Mouse (Mus musculus) adrenal gland, postnatal 36 days (tissue): Measurements from ENCODE around the gene 4921536K21Rik. TPM values are rescaled to one million over a fixed set of nuclear protein-coding genes. Genes with fewer than 3 reads are reported as not detected.
"Not testable (repeated sequence)": the region's sequence is repeated elsewhere in the genome, so short reads cannot be mapped to it uniquely, and the experiment has no call there.

ENCODE experiments used
- DNase-seq, 2 experiments: peaks; one replicate each; pipeline ENCODE4 v3.0.0; 2021; ENCODE audit warnings: mixed read lengths in 1 of 2
- total RNA-seq, 2 experiments: library from RNA; stranded (reverse); gene quantifications; 2 replicates each; pipeline ENCODE4 v1.2.3; 2021

The 4921536K21Rik gene
- total RNA-seq, 2 experiments from 2014 or later, result 0.60 to 0.63 TPM

DNA sequence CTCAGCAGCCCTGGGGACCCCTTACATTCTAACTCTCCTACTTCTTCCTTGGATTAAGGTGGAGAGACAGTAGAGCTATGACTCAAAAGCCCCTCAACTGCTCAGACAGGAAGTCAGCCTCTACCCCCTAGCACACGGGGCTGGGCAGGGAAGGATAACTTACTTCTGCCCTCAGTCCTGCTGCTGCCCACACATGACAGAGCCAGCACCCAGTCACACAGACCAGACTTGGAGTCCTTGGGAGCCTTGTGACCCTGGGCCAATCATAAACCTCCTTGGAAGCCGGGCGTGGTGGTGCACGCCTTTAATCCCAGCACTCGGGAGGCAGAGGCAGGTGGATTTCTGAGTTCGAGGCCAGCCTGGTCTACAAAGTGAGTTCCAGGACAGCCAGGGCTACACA lies 16.5 kb upstream of the 4921536K21Rik start:
- not testable (repeated sequence) for DNase-seq

DNA sequence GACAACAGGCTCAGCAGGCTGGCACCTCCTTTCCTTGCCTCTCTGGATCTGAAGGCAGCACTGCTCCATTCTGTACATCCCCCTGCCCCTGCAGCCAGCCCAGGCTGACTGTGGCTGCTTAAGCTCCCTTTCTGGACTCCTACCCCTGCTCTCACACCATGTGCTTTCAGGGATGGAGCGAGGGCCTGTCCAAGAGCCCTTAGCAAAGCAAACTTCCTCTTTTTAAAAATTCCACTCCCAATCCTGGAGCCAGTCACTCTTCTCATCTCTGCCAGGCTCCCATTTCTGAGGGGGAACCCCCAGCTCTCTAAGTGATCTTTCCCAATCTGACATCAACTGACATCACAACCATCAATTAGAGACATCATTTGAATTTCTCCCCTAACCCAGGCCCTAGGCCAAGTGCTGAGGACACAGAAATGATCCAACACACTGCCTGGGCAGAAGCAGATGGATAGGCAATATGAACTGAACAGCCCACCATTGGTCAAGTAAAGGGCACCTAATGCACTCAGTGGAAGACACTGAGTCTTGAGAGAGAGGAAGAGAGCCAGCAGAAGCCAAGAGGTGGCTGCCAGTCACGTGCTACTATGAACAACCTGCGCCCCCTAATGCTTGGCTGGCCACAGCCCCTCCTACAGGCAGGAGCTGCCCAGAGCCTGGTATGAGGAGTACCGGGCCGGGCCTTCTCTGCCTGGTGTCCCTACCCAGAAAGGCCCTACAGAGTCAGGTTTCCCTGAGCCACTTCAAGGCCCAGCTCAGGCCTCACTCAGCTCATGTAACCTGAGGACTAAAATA lies 15.8 kb upstream of the 4921536K21Rik start:
- DNase-seq, result no peak

DNA sequence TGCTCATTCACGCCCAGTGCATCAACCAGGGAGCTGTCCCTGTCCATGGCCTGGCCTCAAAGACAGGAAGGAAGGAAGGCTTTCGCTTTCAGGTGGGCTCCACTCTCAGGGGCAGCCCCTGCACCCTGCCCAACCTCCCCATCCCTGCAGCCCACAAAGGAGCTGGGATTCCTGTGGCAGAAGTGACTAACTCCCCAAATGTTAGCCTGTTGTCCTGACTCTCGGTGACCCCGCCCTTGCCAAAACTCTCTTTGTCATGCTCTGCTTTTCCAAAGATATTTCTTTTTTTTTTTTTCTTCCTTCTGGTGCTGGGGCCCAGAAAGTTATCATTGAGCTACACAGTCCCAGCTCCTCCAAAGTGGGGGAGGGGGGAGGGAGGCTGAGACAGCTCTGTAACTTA lies 14.3 kb upstream of the 4921536K21Rik start:
- DNase-seq, result no peak

DNA sequence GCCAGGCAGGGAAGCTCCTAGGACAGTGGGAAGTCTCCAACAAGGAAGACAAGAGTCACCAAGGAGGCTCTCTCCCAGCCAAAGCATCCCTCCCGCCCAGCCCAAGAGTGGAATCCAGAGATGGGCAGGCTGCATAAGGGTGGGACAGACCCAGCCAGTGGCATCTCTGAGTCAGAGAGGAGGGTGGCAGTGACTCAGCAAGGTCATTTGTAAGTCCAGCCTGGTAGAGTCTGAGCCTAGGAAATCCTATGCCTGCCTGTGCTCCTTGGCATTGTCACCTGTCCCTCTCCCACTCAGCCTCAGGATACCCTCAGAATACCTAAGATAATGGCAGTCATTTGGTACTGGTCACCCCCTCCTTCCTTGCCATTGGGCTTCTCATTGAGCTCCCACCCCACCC lies 10.5 kb upstream of the 4921536K21Rik start:
- peak; percentile 68 to 69 for DNase-seq

DNA sequence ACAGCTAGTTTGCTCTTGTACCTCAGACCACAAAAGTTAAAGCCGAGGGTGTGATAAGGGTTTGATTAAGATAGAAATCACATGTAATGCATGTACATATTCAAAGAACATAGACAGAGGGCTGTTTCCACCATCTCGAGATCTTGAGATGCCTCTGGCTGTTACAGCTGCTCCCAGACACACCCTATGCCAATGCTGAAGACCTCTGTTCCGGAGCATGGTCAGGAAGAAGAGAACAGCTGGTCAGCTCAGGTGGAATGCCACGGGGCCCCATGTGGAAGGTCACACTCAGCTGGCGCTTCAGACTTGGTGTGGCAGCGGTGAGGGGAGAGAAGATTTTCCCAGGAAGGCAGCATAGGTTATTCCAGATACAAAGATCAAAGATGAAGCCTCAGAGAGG lies 9.8 kb upstream of the 4921536K21Rik start:
- DNase-seq, result no peak

DNA sequence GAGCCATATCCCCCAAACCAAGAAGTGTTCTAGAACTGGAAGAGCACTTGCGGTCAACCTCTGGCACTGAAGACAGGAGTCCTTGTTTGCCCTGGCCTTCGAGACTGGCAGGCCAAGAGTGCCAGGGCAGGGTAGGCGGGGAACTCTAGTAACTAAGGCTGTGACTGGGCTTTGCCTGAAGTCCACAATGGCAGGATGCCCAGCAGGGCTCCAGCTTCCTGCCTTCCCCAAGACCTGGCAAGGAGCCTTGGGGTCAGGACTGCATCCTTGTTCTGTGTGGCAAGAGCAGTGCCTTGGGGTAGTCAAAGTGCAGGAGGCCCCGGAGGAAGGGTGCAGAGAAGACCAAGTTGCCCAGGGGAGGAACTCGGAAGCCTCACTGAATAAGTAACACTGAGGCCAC lies 8.1 kb upstream of the 4921536K21Rik start:
- peak; percentile 81 to 87 for DNase-seq

DNA sequence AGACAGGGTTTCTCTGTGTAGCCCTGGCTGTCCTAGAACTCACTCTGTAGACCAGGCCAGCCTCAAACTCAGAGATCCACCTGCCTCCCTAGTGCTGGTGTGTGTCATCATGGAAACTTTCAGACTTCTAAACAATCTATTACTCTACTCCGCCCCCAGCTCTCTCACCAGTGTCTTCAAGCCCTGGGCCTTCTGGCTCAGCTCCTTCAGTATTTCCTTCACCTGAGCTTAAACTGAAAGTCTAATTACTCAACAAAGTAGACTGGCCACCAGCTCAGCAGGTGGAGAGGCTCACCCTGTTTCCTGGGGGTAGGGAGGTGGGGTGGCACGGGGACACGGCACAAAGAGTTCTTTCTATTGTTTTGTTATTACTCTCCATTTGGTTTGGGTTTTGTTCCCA lies 7.6 kb upstream of the 4921536K21Rik start:
- DNase-seq, result no peak

DNA sequence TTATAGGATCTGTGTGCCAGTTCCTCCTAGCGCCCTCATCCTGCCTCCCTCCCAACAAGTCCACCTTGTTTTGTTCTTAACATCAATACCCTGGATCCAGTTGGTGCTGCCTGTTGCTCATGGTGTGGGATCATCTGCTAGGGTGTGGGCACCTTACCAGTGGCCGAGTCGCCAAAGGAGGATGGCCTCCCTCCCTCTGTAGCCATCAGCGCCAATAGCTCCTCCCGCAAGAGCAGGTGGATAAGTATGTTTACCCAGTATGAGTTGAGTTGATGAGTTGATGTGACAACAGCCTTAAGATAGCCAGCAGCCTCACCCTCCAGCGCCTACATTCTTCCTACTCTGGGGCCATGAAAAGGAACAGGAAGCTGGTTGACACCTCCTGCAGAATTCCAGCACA lies 5.4 kb upstream of the 4921536K21Rik start:
- DNase-seq, result no peak

DNA sequence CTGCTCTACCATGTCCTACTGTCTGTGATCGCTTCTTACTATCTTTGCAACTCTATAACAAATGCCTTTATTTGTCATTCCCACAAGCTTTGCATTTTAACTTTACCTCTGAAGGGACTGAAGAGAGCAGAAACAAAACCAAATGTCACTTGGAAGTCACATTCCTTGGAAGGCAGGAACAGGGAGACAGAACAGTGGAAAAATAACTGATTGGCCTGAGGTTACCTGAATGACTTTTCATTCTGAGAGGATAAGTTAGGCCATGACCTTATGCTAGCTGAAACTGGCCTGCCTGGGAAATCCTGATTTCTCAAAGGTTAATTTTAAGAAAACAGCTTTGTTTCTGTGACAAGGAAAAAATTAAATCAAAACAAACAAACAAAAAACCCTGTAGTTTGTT lies 1.0 kb upstream of the 4921536K21Rik start:
- DNase-seq, result no peak

DNA sequence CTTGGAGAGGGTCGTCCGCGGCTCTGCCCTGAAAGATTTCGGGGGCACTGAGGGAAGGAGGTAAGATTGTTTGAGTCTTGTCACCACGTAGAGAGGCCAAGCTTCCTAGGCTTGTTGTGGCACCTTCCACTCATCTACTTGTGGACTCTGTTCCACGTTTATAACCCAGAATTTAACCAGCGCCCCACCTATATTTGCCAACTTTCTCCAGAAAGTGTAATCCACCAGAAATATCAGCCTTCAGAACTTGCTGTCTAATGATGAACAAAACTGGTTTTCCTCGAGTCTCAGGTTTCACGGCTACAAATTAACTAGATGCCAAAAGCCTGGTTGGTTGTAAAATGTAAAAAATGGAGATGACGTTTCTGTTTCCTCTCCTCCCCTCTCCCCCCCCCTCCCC lies 560 bp upstream of the 4921536K21Rik start:
- no peak for DNase-seq

DNA sequence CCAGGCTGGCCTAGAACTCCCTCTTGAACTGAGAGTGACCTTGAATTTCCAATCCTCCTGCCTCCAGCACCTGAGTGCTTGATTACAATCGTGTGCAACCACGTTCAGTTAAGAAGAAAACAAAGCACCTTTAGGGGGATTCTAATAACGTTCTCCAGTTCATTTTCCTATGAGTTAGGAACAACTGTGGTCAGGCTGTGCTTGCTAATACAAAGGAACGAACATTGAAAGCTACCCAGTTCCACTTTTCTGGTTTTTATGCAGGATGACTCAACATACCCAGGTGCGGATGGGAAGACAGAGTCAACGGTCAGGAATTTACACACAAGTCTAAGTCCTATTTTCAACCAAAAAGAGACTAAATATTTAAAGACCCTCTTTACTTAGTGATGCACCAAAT lies 928 bp downstream of the 4921536K21Rik start:
- no peak for DNase-seq

DNA sequence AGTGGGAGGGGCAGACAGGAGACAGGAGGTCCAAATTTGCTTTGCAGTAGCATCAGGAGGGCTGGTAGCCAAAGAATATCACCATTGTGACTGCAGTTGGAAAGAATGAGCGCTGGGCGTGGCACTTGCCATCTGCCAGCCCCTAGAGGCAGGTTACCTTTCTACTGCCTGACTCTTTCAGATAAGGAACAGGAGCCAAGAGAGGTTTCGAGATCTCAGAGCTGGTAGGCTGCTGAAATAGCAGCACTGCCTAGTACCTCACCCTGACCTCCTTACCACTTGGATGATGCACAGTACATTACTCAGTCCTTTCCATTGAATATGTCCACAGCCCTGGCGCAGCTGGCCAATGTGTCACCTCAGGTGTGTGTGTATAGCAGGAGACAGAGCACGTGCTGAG lies 7.6 kb downstream of the 4921536K21Rik start:
- peak; percentile 28 to 32 for DNase-seq

DNA sequence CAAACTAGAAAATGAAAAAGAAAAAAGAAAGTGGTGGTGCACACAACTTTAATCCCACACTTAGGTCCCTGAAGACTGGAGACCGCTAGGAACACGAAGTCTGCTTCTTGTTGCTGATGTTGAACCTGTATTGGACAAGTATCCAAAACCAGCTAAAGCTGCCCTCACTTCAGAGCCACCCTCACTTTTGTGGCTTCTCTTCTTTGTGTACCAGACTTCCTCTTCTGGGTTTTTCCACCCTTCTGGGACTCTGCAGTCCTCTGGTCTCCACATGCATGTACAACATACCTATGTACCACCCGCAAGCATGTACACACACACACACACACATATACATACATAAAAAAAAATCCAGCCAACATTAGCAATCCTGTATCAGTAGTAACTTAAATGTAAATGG lies 11.2 kb downstream of the 4921536K21Rik start:
- DNase-seq, result no peak

DNA sequence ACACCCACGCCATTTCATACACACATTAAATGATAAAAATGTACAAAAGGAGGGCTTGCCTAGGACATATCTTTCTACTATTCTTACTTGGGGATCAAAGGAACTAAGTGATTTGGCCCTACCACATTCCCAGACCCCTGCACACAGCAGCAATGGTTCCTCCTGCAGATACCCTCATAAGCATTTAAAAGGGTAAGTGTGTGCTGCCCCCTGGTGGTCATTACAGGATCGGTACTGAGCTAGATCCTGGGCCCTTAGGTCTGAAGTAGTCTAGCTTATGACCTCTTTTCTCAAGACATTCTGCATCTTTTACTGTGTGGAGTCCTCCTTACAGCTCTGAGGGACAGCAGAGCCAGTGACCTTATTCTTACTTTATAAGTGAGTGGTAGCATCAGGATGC lies 15.1 kb downstream of the 4921536K21Rik start:
- peak; percentile 79 to 84 for DNase-seq

DNA sequence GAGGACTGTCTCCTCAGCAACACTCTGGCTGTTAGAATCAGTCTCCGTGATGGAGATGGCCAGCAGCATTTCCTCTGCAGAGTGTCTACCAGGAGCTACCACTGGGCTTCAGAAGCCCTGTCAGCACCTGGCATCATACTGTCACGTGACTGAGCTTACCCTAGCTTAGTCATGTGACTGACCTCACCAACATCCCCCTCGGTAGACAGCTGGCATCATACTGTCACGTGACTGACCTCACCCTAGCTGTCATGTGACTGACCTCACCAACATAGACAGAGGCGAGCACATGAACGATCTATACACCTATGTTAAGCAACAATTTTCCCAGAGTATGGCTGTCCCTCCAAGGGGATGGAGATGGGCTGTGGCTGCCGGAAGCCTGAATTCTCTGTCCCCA lies 16.2 kb downstream of the 4921536K21Rik start:
- DNase-seq, result no peak

DNA sequence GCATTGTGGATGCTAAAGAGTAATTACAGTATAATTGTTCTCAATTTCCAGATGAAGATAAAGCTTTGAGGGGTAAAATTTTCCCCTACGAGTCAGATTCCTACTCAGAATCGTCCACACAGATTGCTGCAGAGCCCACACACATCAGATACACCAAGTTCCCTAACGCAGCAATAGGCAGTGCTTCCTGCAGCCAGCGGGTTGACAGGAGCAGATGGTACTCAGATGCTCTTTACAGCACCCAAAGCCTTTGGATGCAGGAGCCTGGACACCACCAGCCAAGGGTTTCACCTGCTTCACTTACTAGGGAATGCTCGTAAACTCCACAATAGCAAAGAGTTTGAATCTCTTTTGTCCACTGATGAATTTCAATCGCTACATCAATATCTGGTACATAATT lies 18.5 kb downstream of the 4921536K21Rik start:
- DNase-seq, result no peak

DNA sequence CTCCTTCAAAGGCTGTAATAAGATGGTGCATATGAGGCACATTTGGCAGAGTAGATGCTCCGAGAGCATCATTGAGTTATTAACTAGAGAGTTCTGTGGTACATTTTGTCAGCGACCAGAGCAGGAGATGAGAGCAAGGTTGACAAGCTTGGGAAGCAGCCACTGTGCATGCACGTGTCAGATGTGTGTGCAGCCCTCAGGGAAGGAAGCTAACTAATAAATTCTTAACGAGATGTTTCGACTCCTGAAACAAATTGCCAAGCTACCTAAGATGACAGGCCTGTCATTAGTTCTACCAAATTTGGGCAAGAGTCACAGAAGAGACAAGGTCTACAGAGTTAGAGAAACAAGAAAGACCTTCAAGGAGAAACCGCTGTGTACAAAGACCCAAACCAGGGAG lies 30.6 kb downstream of the 4921536K21Rik start:
- DNase-seq, result no peak

DNA sequence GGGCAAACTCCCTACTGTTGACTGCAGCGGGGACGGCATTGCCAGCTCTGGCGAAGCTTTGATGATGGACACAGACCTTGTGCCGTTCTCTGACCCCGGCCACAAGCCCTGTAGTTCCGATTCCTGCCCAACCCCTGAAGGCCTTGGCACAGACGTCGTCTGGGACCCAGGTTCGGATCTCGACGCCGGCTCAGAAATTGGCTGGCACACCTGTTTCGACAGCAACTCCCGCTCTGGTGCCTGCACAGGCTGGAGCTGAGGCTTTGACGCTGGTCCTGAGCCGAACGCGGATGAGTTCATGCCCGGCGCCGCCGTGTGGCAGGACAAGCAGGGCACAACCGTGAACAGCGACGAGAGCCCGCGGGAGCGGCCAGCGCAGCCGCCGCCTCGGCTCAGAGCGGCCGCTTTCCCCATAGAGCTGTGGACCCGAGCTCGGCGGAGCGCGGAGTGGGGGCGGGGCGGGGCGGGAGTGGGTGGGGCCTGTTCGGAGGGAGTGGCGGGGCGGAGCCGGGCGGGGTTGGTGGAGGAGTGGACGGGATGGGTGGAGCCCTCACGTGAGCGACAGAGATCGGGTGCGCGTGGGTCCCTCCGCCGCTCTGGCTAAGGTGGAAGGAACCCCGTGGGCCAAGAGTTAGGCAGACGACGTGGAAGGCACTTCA lies 31.3 kb downstream of the 4921536K21Rik start, which contains the start of gene Osbp2:
Gene Osbp2, minus strand, starts transcription at position 450 of the 659 bp plus-strand sequence.
- peak; percentile 81 to 87 for DNase-seq

DNA sequence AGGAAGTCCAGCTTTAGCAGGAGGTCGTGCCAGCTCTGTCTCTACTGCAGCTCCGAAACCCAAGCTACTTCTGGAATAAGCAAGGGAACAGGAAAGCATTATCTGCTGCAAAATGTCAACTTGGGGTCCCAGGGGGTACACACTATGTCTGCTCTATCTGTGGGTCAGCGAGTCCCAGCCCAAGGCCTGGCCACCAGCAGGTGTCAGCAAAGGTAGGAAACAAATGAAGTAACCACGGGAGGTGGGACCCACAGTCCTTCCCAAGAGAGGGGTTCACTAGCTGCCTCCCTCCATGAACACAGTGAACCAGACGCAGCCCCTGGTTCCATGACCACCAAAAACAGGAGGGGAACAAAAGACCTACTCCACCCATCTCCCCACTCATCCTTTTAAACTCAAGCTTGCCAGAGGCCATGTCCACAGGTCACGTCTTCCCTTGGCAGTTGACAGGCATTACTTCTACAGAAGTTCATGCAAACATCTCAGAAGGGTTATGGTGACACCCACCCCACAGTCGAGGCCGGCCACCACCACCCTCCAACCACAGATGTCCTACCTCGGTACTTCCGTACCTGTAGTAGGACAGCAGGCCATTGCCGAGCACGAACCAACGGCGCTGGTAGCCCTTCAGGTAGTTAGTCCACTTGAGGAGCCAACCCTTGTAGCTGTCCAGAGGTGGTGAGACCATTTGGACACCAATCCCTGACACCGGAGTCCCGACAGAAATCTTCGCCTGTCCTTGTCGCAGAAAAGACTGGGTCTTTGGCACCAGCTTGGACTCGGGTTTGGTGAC lies 32.0 kb downstream of the 4921536K21Rik start:
- no peak for DNase-seq

DNA sequence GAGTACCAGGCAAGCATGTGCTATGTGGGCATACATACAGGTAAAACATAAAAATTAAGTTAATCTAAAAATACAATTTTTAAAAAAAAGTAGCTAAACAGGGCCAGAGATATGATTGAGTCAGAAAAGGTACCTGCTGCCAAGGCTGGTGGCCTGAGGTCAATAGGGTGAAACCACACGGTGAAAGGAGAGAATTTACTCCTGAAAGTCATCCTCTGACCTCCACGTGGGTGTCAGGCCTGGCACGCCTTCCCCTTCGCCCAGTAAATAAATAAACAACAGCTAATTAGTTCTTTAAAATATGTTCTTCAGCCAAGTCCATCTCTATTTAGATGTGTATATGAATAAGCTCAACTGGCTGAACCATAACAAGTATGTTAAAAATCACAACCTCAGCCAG lies 34.5 kb downstream of the 4921536K21Rik start:
- DNase-seq, result no peak

DNA sequence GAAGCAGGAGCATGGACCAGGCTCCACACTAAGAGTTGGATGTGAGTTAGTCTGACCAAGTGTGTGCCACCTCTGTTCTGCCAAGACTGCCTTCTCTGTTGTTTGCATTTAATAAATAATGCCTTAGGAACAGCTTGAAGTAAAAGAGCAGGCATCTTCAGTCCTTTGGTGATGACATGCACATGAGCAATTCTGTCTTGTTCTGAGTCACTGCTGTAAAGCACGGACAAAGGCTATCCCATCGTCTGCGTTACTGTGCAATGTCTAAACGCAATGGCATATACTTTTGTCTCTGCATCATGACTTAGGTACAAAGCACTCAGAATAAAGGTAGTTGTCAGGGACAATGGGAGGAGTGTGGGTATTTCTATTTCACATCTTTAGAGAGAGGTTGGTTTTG lies 35.1 kb downstream of the 4921536K21Rik start:
- no peak for DNase-seq

DNA sequence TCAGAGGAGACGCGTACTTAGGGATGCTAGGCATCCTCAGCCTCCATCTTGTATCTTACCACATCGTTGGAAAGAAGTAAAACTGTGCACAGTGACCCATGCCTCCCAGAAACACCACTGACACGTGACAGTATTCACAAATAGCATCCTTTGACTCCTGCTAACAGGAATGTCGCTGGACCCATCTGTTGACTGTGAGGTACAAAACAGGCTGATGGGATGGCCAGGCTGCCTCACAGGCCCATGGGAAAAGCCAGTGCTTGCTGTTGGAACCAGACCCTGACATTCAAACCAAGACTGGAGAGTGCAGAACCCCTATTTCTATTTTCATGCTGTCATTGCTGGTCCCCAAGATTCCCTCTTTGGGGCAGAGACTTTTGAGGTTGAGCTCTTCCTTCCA lies 37.0 kb downstream of the 4921536K21Rik start:
- DNase-seq, result no peak

DNA sequence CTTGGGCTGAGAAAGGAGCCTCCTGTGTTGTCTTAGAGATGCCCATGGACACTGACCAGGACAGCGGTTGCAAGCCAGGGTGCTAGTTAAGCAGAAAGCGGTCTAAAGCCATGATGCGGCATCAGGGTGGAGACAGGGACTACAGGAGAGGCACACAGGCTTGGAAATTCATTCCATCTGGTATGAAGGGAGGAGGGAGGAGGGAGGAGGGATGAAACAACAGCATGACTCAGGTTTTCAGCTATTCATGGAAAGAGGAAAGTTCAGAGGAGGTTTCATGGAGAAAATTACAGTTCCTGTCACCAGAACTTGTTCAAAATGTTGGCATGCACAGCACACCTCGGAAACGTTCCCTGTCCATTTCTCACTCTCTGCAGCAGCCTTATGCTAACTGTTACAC lies 39.1 kb downstream of the 4921536K21Rik start:
- DNase-seq, result no peak
